Mouse (Mus musculus) WW6 (cell line): Measurements from ENCODE around the gene Calm2.

Experiments used
- DNase-seq: peaks from one replicate; pipeline ENCODE4 v3.0.0-alpha.2; 2013; ENCODE audit warnings: low read depth, low spot score

The Calm2 gene

GRCm38 (mm10) chr17:87446767-87447611 is at the start of gene Calm2:
TSS of gene Calm2 (minus strand) at chr17:87446935.
- peak; percentile 87 for DNase-seq

DNA sequence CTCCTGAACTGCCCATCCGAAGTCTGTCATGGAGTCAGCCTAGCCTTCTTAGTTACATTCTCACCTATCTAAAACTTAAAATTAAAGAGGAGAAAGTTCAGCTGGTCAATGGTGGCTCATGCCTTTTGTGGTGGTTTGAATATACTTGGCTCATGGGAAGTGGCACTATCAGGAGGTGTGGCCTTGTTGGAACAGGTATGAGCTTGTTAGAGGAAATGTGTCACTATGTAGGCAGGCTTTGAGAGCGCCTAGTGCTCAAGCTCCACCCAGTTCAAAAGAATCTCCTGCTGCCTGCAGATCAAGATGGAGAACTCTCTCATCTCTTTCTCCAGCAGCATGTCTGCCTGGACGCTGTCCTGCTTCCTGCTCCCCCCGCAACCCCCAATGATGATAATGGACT is 48.8 kb upstream of the Calm2 start:
- DNase-seq = no peak

GRCm38 (mm10) chr17:87494310-87494709 is 47.6 kb upstream of the Calm2 start:
- no peak for DNase-seq

DNA sequence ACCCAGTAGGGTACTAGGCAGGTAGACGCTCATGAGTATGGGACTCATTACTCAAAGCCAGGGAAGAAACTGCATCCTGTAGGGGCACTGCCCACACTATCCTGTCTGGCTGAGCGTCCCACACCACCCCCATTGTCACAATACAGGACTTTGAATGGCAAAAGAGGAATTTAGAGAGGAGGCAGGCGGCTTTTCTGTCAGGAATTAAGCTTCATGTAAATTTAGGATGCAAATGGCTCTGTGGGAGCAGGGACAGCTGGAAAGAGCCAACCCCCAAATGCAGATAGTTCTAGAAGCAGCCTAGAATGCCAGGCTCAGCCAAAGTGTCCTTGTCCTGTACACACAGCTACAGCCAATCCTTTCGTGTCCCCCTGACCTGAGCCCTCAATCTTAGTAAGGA is 45.6 kb upstream of the Calm2 start:
- no peak for DNase-seq

GRCm38 (mm10) chr17:87490295-87490694 is 43.6 kb upstream of the Calm2 start:
- DNase-seq = no peak

- no peak for DNase-seq
Measured at GRCm38 (mm10) chr17:87485751-87486150, 39.0 kb upstream of the Calm2 start.

GRCm38 (mm10) chr17:87482867-87483266 is 36.1 kb upstream of the Calm2 start:
- DNase-seq = no peak

DNA sequence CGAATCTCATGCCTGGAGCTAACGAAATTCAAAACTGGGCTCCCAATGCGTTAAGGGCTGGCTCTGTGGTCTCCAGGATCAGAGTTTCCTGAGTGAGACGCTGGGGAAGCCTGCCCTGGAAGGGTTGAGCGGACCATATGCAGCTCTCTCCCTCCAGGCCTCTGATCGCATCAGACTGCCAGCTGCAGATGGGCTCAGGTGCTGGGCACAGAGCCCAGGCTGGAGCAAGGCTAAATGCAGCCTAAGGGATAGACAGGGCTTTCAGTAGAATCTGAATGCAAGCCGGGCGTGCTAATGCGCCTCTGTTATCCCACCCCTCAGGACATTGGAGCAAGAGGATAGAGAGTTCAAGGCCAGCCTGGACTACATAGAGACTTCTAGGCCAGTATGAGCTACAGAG is 31.8 kb upstream of the Calm2 start:
- no peak for DNase-seq

- no peak for DNase-seq
Measured at GRCm38 (mm10) chr17:87477611-87478010, 30.9 kb upstream of the Calm2 start.

GRCm38 (mm10) chr17:87475356-87475755 is 28.6 kb upstream of the Calm2 start:
- DNase-seq = no peak

GRCm38 (mm10) chr17:87474501-87474795 is 27.7 kb upstream of the Calm2 start:
- no peak for DNase-seq

GRCm38 (mm10) chr17:87473736-87474500 is 27.2 kb upstream of the Calm2 start:
- no peak for DNase-seq

DNA sequence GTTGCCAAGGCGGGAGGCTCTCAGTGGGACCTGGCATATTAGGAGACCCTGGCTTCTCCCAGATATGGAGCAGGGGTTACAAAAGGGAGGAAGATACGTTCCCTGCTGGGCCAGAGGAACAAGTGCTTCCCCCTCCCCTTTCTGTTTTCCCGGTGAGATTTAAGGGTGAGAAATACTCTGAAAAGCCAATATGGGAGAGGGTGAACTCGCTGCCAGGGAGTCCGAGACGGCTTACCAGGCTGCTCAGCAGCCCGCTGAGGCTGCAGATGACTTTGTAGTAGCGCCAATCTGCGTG is 26.7 kb upstream of the Calm2 start:
- no peak for DNase-seq

DNA sequence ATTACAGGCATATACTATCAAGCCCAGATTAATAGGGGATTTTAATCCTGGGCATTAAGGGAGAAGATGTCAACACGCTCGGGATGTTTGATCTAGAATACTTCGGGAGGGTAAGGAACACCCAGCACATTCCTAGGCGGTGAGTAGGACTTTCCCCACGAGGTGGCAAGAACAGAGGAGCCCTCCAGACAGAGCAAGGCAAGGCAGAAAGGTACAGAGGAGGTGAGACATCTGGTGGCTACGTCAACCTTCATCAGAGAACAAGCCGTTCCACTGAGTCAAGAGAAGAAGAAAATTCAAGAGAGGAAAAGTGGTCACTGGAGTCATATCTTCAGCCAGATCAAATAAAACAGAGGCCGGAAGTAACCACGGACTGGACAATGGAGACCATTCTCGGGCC is 26.1 kb upstream of the Calm2 start:
- no peak for DNase-seq

DNA sequence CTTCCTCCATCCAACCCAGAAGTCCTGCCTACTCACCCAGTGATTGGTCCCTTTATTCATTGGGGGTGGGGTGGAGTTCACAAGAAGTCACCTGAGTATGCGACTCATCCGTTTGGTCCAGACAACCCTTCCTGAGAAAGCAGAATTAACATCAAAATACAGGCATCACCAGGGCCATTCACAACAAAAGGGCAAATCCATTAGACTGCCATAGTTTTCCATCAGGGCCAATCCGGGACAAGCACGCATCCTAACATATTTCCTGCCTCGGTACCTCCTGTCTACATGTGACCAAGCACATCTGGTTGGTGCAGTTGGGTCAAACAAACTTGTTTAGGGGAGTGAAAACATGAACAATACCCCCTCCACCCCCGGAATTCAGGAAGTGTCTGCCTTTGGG is 24.9 kb upstream of the Calm2 start:
- peak; percentile 79 for DNase-seq

GRCm38 (mm10) chr17:87470797-87471196 is 24.1 kb upstream of the Calm2 start:
- no peak for DNase-seq

GRCm38 (mm10) chr17:87470282-87470681 is 23.5 kb upstream of the Calm2 start:
- DNase-seq = no peak

DNA sequence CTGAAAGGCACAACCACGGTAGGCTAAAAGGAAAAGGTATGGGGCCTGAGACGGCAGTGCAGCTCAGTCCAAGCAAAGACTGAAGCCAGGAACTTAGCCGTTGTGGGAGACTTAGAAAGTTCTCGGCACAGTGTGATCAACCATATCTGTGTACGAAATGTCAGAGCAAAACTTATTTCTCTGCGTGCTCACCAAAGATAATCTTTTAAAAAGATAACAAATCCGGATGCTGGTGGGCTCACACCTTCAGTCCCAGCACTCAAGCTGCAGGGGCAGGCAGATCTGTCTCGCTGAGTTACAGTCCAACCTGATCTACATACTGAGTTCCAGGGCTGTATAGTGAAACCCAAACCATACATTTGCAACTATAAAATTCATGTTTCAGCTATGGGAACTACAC is 22.7 kb upstream of the Calm2 start:
- no peak for DNase-seq

- DNase-seq = no peak
Measured at GRCm38 (mm10) chr17:87468616-87469015, 21.9 kb upstream of the Calm2 start.

DNA sequence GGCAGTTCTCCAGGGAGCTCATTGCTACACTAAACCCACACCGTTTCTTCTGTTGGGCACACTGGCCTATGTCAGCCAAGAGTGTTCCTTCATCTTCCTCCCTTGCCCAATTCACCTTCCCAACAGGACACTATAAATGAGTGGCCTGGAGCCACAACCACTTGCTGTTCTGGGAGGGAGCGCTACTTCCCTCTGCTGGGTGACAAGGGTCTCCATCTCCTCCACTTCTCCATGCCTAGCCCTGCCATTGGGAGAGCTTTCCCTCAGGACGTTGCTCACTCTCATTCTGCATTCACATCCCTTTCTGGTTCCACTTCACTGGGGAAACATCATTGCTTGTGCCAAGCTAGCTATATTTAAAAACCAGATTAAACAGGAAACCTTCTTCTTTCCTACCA is 14.8 kb upstream of the Calm2 start:
- no peak for DNase-seq

DNA sequence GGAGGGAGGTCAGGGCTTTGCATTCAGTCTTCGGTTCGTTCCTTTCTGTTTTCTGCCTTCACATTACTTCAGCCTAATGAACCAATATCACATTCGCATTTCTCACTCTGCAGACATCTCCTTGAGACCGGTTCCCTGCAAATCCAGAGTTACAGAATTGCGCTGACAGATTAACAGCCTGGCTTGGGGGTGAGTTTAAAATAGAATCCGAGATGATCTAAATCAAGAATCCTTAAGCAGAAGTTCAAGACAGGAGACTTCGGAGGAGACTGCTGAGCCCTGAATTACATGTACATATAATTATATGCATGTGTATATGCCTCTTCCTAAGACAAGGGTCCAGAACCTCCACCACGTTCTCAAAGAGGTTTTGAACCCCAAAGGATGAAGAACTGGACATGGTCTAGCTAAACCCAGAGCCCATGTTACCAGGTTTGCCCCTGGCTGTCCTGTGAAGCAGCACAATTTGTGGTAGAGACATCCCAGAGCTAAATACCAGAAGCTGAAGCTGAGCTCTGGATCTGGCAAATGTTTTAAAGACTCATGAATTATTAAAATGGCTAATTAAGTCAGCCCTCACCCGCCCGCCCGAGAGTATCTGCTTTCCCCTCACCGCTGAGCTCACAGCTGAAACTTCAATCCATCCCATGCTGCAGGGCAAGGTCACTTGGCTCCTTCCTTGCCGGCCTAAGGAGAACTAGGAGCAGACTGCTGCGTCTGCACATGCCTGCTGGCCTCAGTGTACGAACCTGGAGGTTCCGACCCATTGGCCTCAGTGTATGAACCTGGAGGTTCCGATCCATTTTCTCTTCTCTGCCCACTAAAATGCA is 14.1 kb upstream of the Calm2 start:
- no peak for DNase-seq
